Mouse (Mus musculus): ENCODE measurements at regions not wholly inside any gene's neighbourhood (a gene's known extent, or its start where the extent isn't known, plus 50 kb on each side); places are given as distances from the start of the nearest gene placed in this dataset.
A peak's percentile ranks its signal among the peaks of the same experiment; 100 is the strongest.
"Not testable (repeated sequence)": the region's sequence is repeated elsewhere in the genome, so short reads cannot be mapped to it uniquely, and the experiment has no call there.

GRCm38 (mm10) chr6:67681641-67682040 is 146.0 kb upstream of the Tacstd2 start:
- ATAC-seq (replicated peaks; ENCODE audit: low FRiP score, poor library complexity, severe bottlenecking) = not testable (repeated sequence)

- ATAC-seq (replicated peaks; ENCODE audit: low FRiP score, poor library complexity, severe bottlenecking) = peak; percentile 20; the same call in 1 of the 2 replicates
Measured at GRCm38 (mm10) chr6:67679106-67679505, 143.5 kb upstream of the Tacstd2 start.

GRCm38 (mm10) chr6:67674717-67675116 is 139.1 kb upstream of the Tacstd2 start:
- not testable (repeated sequence) for ATAC-seq (replicated peaks; ENCODE audit: low FRiP score, poor library complexity, severe bottlenecking)

- ATAC-seq (replicated peaks; ENCODE audit: low FRiP score, poor library complexity, severe bottlenecking) = not testable (repeated sequence)
Measured at GRCm38 (mm10) chr6:67673316-67673715, 137.7 kb upstream of the Tacstd2 start.

GRCm38 (mm10) chr6:67668073-67668472 is 132.5 kb upstream of the Tacstd2 start:
- not testable (repeated sequence) for ATAC-seq (replicated peaks; ENCODE audit: low FRiP score, poor library complexity, severe bottlenecking)

- ATAC-seq (replicated peaks; ENCODE audit: low FRiP score, poor library complexity, severe bottlenecking) = no peak
Measured at GRCm38 (mm10) chr6:67631617-67632016, 96.0 kb upstream of the Tacstd2 start.

GRCm38 (mm10) chr6:67610402-67610801 is 74.8 kb upstream of the Tacstd2 start:
- no peak for ATAC-seq (replicated peaks; ENCODE audit: low FRiP score, poor library complexity, severe bottlenecking)

- not testable (repeated sequence) for ATAC-seq (replicated peaks; ENCODE audit: low FRiP score, poor library complexity, severe bottlenecking)
Measured at GRCm38 (mm10) chr6:67609461-67609860, 73.9 kb upstream of the Tacstd2 start.
